Mouse (Mus musculus) embryonic fibroblast, embryonic 13.5 days (primary cell): ENCODE measurements around the gene Ssmem1. TPM values are rescaled to one million over a fixed set of nuclear protein-coding genes. Genes with fewer than 3 reads are reported as not detected.

Experiments
- H3K27ac ChIP-seq: 2 replicates; pipeline ENCODE4 v1.5.1; 2012; ENCODE audit warnings: low read length, control low read depth, inconsistent platforms; ENCODE audit not compliant: insufficient read depth
- H3K4me1 ChIP-seq: 2 replicates; pipeline ENCODE4 v1.6.1; 2011; ENCODE audit warnings: low read length; ENCODE audit not compliant: control insufficient read depth, insufficient read depth
- H3K4me3 ChIP-seq: 2 replicates; pipeline ENCODE4 v1.5.1; 2011; ENCODE audit warnings: mild to moderate bottlenecking, control low read depth, low read length; ENCODE audit not compliant: insufficient read depth
- CTCF ChIP-seq: IDR thresholded peaks from 2 replicates; pipeline ENCODE4 v1.5.1; 2011; ENCODE audit warnings: mild to moderate bottlenecking, control low read depth, low read length, moderate library complexity, borderline replicate concordance; ENCODE audit not compliant: insufficient read depth
- POLR2A ChIP-seq: IDR thresholded peaks from 2 replicates; pipeline ENCODE4 v1.6.1; 2011; ENCODE audit warnings: low read depth, mild to moderate bottlenecking, control low read depth, low read length, moderate library complexity
- polyA plus RNA-seq: library from polyadenylated mRNA; stranded (reverse); fragments of >200 nt; gene quantifications from 2 replicates; pipeline ENCODE4 v1.2.4, GENCODE M21; 2011; ENCODE audit warnings: low read depth; ENCODE audit not compliant: missing spikeins, insufficient read length

The Ssmem1 gene
- polyA plus RNA-seq, 1 experiment: not detected

DNA sequence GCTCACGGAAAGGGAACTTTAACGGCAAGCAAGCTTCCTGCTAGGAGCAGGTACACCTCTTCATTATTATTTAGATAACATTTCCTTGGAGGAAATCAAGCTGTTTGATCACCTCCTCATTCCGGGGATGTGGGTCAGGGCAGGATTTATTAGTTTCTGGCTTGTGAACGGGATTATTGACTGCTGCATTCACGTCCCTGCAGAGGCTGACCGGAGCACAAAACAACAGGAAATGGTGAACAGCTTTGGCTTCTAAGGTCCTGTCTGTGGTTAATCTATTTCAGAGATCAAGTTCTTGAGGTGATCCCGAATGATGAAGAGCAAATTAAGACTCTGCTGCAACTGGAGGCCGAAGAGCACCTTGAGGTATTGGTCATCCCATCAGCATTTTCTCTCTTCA is 34.2 kb downstream of the Ssmem1 start:
- TF ChIP-seq POLR2A: no peak
- no peak for TF ChIP-seq CTCF
- Histone ChIP-seq H3K4me3 (no peak overlapping the region), H3K4me1 (peaks cover 5% of the 10 kb centered on the region; the same call in 1 of the 2 replicates), H3K27ac (no peak overlapping the region)

GRCm38 (mm10) chr6:30545689-30546088 is 36.0 kb downstream of the Ssmem1 start:
- peaks cover 8% of the 10 kb centered on the region for H3K4me1 ChIP-seq
- H3K27ac ChIP-seq: no peak overlapping the region
- TF ChIP-seq CTCF (no peak), POLR2A (no peak)
- H3K4me3 ChIP-seq: no peak overlapping the region

DNA sequence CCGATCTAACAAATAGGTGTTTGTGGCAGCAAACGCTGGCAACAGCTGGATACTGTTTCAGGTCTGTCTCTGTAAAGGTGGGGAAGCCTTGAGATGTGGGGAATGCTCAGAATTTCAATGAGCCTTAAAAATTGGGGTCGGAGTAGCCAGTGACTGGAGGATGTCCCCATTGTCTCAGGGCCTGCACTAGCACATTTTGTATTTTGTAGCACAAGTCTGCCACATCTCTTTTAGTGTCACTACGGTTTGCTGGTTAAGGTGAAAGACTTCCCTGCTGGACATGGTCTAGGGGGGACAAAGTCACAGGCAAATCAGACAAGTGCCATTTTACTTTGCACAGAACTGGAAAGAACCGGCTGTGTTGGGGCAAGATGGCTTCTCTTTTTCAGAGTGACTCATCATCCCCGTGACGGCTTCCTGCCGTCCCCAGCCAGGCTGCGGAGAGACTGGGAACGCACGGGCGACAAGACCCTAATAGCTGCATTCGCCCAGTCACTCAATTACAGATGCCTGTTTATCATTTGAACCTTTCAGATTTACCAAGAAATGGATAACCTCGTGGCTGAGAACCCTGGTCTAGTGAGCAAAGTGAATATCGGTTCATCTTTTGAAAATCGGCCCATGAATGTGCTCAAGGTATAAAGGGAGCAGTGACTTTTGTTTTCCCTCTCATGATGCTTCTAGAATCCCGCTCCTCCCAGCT is 37.1 kb downstream of the Ssmem1 start:
- H3K4me1 ChIP-seq: peaks cover 8% of the 10 kb centered on the region
- no peak for TF ChIP-seq CTCF
- TF ChIP-seq POLR2A: no peak
- H3K27ac ChIP-seq: peak overlapping the region; percentile 78
- no peak overlapping the region; the same call in 1 of the 2 replicates for H3K4me3 ChIP-seq

GRCm38 (mm10) chr6:30547274-30547645 is 37.6 kb downstream of the Ssmem1 start:
- TF ChIP-seq CTCF (no peak), POLR2A (no peak)
- Histone ChIP-seq H3K27ac (peak overlapping the region; percentile 78), H3K4me1 (peaks cover 8% of the 10 kb centered on the region), H3K4me3 (no peak overlapping the region)

GRCm38 (mm10) chr6:30547656-30548306 is 38.1 kb downstream of the Ssmem1 start:
- Histone ChIP-seq H3K4me3 (no peak overlapping the region), H3K4me1 (peaks cover 8% of the 10 kb centered on the region), H3K27ac (peak overlapping the region; percentile 51)
- TF ChIP-seq POLR2A (no peak), CTCF (no peak)

DNA sequence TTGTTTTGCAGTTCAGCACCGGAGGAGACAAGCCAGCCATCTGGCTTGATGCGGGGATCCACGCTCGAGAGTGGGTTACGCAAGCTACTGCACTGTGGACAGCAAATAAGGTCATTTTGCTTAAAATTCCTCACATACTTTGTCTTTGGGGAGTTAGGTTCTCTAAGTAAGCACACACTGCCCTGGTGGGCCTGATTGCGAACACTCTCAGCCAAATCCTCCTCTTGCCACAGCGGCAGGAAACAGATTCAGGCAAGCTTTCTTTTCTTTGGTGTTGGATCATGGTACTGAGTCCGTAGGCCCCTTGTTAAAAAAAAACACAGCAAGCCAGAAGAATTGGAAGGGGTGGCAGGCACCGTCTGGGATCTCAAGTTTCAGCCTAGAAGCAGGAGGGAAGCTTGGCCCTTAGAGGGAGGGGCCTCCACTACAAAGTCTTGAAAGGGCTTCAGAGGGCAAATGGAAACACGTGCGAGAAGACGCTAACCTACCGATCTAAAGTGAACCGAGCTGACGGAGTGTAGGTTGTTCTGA is 39.6 kb downstream of the Ssmem1 start:
- H3K4me3 ChIP-seq: no peak overlapping the region

DNA sequence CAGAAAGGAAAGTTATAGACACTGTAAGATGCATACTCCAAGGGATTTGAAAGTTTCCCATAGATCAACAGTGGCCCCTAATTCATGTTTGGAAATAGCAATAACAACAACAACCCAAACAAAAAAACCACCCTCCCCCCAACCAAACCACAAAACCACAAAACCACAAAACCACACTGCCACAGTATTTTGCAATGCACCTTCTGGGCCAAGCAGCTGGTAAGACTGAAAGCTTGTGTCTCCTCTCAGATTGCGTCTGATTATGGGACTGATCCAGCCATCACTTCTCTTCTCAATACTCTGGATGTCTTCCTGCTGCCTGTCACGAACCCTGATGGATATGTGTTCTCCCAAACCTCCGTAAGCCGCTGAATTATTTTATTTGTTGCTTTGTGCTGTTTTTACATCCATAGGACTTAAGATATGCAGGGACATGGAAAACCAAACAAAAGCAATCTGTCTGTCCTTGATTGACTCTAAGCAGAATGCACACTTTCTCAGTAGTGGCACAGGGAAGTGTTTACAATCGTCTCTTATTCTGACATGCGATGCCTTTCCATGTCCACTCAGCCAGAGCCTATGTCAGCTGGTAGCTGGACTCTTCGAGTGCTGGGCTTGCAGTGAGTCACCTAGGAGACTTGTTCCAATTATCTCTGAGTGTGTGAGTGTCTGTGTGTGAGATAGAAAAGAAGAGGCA is 41.0 kb downstream of the Ssmem1 start:
- TF ChIP-seq POLR2A (no peak), CTCF (no peak)
- Histone ChIP-seq H3K4me3 (no peak overlapping the region), H3K27ac (peak overlapping the region; percentile 30; the same call in 1 of the 2 replicates), H3K4me1 (peaks cover 12% of the 10 kb centered on the region)

More for the DNA sequence above, 39.6 kb downstream of the Ssmem1 start:
- Histone ChIP-seq H3K4me1 (peaks cover 11% of the 10 kb centered on the region), H3K27ac (peak overlapping the region; percentile 84)
- TF ChIP-seq CTCF (no peak), POLR2A (no peak)

DNA sequence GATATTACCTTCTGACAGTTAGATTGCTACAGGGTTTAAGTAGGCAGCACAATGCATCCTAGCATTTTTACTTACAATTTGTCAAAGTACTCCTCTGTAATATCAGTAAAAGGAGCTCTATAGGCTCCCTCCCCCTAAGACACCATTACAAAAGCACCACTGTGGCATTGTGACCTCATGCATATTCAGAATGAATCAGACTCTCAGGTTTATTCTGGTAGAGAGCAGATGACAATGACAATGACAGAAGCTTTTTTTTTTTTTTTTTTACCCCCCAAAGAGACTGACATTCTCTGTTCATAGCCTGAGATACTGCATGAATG is 41.5 kb downstream of the Ssmem1 start:
- no peak overlapping the region for H3K4me3 ChIP-seq
- peaks cover 13% of the 10 kb centered on the region for H3K4me1 ChIP-seq
- TF ChIP-seq POLR2A: no peak
- TF ChIP-seq CTCF: no peak
- 0 out of 2 replicates have a peak overlapping the region, but pooled peaks have one; percentile 30 for H3K27ac ChIP-seq

GRCm38 (mm10) chr6:30551644-30552580 is 42.3 kb downstream of the Ssmem1 start:
- TF ChIP-seq POLR2A (no peak), CTCF (no peak)

More at GRCm38 (mm10) chr6:30551644-30552580, 42.3 kb downstream of the Ssmem1 start:
- no peak overlapping the region for H3K4me3 ChIP-seq
- peaks cover 8% of the 10 kb centered on the region for H3K4me1 ChIP-seq
- H3K27ac ChIP-seq: no peak overlapping the region
